Mouse (Mus musculus) c-Kit-positive CD71-negative TER-119-negative erythroid progenitor cells, embryonic 14.5 days (primary cell): ENCODE results near the gene Mcu.

Source experiments
- DNase-seq: peaks from one replicate; pipeline ENCODE4 v3.0.0-alpha.2; 2013; ENCODE audit warnings: low read depth

The Mcu gene

GRCm38 (mm10) chr10:59616522-59616921 lies at the start of gene Mcu:
Mcu (minus strand) TSS chr10:59616692.
- DNase-seq: peak; percentile 80

DNA sequence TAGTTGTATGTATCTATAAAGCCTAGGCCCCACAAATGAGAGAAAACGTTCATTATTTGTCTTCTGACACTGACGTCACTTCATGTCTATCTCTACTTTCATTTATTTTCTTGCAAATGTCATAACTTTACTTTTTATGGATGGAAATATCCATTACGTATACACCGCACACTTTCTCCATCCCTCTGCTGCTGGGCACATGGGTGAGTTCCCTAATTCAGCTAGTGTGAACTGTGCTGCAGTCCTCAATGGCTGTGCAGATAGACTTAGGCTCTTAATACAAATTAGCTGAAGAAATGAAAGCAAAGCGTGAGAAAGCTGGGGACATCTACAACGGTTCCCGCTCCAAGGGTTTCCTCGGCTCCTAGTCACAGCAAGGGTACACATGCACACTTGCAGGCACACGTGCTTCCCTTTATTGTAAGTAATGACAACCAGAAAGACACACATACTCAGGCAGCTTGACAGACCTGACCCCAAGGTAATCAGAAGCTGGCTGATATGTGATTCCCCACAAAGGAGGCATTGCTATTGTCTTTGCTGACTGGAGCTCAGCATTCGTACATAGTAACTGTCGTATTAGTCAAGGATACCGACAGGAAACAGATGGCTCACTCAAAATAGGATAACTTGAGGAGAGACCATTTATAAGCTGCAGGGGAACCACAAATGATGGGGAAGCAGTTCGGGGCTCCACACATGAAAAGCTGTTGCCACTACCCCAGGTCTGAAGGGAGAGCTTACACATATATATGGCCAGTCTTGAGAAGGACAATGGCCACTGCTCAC lies 49.2 kb upstream of the Mcu start:
- DNase-seq: peak; percentile 29

DNA sequence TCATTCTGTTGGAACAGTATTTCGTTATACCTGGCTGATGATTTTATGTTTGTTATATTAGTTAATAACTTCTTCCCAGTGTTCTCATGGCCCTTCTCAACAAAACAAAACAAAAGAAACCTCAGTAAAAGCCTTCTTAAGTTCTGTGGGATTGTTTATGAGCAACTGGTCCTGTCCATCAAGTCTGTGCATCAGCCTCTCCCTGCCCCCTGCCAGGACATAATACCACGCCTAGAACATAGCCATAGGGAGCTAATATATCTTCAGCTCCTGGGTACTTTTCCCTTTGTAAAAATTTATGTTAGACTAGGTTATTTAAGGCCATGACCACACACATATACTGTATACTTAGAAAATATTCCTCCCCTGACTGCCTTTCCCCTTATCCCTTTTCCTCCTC lies 48.3 kb upstream of the Mcu start:
- no peak for DNase-seq

DNA sequence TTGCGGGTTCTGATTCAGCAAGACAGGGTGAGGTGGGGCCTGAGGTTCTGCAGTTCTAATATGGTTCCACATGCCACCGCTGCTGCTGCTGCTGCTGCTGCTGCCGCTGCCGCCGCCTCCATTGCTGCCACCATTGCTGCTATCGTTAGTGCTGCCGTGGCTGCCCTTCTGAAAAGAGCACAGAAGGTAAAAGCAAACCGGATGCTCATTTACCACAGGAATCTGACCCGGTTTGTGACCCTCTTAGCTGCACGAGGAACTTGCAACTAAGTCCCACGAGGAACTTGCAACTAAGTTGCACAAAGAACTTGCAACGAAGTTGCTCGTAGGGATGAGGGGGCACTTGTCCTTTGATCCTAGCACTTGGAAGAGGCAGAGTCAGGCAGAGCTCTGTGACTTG lies 40.3 kb upstream of the Mcu start:
- DNase-seq: no peak

GRCm38 (mm10) chr10:59646821-59647378 lies 30.4 kb upstream of the Mcu start:
- no peak for DNase-seq

- peak; percentile 22 for DNase-seq
Measured at GRCm38 (mm10) chr10:59645153-59645552, 28.7 kb upstream of the Mcu start.

DNA sequence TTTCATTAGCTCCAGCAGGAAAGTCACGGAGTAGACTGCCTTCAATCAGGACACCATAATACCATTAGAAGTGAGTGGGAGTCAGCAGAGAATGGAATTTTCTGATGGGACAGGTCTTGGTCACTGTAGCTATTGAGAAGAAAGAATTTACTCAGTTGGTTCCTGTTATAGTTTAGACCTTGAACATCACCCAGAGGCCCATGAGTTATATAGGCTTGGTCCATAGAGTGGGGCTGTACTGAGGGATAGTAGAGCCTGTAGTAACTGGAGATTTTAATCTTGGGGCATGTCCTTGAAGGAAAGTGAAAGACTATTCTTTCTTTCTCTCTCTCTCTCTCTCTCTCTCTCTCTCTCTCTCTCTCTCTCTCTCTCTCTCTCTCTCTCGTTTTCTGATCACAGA lies 28.2 kb upstream of the Mcu start:
- no peak for DNase-seq

DNA sequence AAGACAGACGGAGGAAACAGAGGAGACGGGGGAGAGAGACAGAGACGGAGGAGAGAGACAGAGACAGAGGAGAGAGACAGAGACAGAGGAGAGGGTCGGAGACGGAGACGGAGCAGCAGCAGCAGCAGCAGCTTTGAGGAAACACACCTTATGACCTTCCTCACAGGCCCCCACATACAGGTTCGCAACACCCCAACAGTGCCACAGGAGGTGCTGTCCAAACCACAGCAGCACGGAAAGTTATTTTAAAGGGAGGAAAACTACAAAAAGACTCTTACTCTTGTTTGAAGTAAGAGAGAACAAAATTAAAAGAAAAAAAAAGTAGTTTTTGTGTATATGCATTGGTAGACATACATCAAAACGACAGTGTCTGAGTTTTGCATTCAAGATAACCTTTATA lies 27.2 kb upstream of the Mcu start:
- DNase-seq: no peak

GRCm38 (mm10) chr10:59642659-59643377 lies 26.3 kb upstream of the Mcu start:
- DNase-seq: no peak

DNA sequence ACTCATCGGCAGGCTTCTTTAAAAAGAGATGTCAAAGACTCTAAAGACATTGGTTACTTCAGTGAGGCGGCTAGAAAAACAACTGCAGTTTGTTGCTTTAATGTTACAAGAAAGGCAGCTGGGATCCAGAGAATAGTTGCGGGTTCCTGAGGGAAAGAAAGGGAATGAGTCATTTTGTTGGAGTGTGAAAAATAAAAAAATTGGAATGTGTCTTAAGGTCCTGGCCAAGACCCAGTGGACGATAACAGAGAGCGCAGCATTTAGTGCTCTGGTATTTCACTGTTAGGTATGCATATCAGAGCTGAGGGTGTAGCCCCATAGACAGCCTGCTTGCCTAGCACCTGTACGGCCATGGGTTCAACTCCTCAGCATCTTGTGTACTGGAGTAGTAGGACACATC lies 22.1 kb upstream of the Mcu start:
- DNase-seq: no peak

GRCm38 (mm10) chr10:59637596-59638124 lies 21.2 kb upstream of the Mcu start:
- no peak for DNase-seq

- DNase-seq: no peak
Measured at GRCm38 (mm10) chr10:59636751-59637533, 20.4 kb upstream of the Mcu start.

- no peak for DNase-seq
Measured at GRCm38 (mm10) chr10:59636048-59636447, 19.6 kb upstream of the Mcu start.

GRCm38 (mm10) chr10:59629506-59629782 lies 13.0 kb upstream of the Mcu start:
- no peak for DNase-seq

DNA sequence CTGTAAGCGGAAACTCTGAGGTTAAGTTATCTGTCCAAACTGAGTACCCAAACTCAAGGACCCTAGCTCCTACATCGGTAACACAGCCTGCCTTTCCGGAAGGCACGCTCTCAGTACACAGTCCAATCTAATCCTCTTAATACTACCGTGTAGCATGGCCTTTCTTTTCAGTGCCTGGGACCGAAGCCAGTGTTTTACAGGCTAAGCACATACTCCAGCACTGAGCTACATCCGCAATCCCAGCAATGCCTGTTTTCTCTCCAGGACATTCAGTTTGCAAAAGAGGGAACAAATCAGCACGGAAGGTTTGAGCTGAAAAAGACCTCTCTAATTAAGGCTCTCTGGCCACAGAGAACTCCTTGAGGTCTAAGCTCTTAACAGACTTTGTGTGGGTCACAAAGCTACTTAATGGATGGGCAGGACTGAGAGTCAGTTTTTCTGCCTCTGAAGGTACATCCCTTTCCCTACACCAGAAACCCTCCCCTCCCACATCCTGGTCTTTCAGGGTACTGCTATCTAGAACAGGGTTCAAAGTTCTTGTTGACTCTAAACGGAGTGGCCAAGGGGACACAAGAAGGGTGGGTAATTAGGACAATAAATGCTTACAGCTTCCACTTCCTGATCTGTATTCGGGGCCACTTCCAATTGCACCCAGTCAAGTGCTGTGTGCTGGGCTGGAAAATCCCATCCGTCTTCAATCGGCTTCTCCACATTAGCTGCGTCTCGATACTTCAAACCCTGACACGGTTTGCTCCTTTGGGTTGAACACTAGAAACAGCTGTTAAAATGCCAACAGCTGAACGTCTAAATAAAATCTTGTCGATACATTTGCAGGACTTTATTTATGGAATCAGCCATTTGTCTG lies 12.4 kb upstream of the Mcu start:
- DNase-seq: no peak

DNA sequence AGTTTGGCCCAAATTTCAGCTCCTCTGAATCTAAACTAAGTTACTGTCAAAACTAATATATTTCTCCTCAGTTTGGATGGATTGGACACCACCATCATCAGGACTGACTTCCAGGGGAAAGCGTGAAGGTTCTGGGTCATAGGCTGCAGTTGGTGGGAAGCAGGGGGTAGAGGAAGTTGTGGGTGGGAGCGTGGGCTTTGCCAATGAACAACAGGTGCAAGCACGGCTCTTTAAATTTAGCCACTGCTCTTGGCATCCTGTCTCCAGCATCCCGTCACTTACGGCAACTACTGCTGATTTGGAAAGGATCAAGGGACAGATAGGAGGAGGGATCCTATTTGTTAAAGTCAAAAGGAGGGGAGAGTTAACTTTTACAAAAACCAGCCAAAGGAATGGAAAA lies 7.0 kb upstream of the Mcu start:
- no peak for DNase-seq

DNA sequence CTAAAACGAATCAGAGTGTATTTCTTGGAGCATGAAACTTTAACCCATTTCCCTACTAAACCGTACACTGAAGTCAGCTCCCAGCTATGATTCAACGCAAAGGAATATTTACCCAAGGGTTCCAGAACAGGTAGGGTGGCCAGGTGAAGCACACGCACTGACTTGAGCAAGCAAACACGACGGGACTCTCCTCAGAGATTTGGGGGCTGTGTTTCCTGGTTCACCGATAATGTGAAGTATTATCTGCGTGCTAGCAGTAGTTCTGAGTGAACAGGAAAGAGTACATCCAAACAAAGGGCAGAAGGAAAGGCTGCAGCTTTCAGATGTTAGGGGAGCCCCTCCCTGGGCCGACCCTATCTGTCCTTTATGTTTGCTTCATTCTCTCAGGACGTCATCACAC lies 4.9 kb upstream of the Mcu start:
- DNase-seq: no peak

DNA sequence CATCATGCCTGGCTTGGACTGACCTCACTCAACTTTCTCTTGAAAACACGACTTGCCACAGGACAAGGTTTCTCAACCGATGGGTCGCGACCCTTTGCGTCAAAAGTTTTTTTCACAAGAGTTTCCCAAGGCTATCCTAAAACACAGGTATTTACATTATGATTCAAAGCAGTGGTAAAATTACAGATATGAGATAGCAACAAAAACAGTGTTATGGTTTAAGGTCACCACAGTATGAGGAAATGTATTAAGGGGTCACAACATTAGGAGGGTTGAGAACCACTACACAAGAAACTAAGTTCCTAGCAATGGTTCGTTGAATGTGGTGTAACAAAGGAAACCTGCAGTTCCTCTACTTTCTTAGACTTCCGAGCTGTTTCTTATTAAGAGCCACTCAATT lies 1.3 kb upstream of the Mcu start:
- no peak for DNase-seq

DNA sequence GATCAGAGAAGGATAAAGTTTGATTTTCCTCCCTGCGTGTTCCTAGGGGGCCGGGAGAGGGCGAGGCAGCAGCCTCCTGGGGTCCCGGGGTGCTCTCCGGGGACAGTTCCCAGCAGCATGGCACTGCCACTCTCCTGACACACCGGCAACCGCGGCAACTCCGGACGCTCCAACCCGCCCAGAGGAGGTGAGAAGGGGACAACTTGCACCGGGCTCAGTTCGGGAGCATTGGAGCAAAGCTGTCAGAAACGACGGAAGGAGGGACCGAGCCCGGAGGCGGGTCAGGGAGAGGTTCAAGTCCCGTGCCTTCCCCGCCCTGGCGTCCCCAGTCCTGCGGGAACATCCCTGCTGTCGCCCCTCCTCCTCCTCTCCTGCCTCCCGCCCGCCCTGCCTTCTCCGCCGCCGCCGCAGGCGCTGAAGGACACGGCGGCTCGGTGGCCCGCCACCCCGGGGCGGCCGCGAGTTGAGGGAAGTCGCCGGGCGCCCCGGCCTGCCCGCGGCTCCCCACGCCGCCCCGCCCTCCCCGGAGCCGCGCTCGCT lies 441 bp downstream of the Mcu start, which contains the start of gene Gm10322:
Gm10322 (plus strand) TSS at position 83 of the 540 bp plus-strand sequence.
- DNase-seq: peak; percentile 12

- no peak for DNase-seq
Measured at GRCm38 (mm10) chr10:59615411-59615810, 1.1 kb downstream of the Mcu start.

DNA sequence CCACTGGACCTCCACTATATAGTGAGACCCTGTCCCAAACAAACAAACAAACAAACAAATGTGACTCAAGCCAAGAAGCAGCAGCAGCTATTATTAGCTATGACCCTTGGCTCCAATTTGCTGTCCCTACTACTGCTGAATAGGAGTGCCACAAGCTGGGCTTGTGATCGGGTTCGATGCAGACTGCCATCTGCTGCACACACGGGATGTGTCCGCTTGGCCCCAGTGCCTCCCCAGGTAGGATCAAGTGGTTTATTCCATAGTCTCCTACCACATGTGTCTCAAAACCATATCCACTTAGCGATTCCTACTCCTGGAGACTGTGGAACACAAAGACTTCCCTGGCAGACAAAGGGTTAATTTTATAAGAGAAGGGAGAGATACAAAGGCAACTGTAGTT lies 2.4 kb downstream of the Mcu start:
- no peak for DNase-seq
